Mouse (Mus musculus) heart, postnatal 4 days (tissue): Measurements from ENCODE around the gene Rbbp8nl. TPM values are rescaled to one million over a fixed set of nuclear protein-coding genes. Genes with fewer than 3 reads are reported as not detected.

Experiments
- DNase-seq: peaks from one replicate; pipeline ENCODE4 v3.0.0; 2021
- total RNA-seq, 2 experiments: library from RNA; stranded (reverse); gene quantifications; 2 replicates each; pipeline ENCODE4 v1.2.3; 2021

Rbbp8nl gene
- total RNA-seq, 2 experiments from 2014 or later = not detected

DNA sequence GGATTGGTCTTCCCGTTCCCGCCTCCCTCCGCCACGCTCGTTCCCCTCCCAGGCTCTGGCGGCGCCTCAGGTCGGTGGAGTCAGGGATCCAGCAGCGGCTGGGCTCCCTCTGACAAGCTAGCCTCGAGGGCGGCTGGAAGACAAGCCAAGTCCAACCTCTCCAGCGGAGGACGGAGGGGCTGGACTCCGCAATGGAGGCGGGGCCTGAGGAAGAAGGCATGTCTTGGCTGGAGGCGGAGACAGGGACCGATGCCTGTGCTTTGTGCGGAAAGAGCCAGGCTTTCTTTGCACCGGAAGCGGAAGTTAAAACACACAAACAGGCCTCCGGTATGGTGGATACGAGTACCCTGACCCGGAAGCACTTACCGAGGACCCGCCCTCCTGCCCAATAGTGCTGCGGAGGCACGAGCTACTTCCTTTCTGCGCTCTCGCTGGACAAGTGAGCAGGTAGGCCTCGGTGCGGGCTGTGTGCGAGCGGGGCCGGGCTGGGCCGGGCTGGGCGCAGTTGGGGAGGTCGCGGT lies 32.6 kb downstream of the Rbbp8nl start, which contains the start of gene Rps21:
Rps21 (plus strand) TSS at position 377 of the 521 bp plus-strand sequence.
- peak; percentile 98 for DNase-seq

DNA sequence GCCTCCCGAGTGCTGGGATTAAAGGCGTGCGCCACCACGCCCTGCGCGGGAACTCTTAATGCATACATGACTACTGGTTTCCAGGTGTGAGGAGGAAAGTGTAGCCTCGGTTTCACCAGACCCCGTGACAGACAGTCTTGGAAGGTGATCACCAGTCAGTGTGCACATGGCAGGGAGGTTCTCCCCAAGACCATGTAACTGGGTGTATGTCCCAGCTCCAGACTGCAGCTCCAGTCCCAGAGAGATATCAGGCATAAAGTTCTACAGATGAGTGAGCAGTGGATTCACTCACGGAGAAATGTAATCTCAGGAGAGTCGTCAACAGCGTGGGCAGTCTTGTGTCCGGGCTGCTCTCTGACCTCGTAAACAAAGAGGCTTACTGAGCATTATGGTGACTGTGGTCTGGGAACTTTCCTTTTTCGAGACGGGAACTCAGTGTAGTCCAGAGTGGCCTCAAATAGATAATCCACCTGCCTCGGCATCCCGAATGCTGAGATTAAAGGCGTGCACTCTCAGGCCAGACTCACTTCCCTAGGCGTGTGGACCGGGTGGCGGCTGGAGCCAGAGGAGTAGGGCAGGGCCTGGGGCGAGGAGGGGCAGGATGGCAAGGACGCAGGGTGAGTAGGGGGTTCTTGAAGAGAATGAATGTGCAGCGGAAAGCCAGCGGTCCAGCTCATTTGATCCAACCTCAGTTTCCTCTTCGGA lies 33.2 kb downstream of the Rbbp8nl start:
- no peak for DNase-seq

DNA sequence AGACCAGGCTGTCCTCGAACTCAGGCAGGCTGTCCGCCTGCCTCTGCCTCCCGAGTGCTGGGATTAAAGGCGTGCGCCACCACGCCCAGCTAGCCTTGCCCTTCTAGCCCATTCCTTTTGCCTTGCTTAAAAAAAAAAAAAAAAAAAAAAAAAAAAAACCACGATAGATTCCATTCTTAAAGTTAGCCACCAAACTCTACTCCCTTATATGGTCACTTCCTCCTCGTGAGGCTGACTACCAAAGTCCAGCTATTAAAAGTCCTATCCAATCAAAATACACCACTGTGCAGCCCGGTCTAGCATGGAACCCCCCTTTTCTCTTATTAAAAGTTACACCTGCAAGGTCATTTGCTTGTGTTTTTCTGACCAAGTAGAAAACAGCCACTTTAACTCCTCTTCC lies 34.0 kb downstream of the Rbbp8nl start:
- no peak for DNase-seq

- no peak for DNase-seq
These were observed 35.1 kb downstream of the Rbbp8nl start for GRCm38 (mm10) chr2:180254436-180255209.

GRCm38 (mm10) chr2:180251838-180252237 lies 37.8 kb downstream of the Rbbp8nl start:
- DNase-seq = no peak

- peak; percentile 85 for DNase-seq
These were observed 38.6 kb downstream of the Rbbp8nl start for GRCm38 (mm10) chr2:180250930-180251611.

- no peak for DNase-seq
These were observed 40.6 kb downstream of the Rbbp8nl start for GRCm38 (mm10) chr2:180248947-180249660.

DNA sequence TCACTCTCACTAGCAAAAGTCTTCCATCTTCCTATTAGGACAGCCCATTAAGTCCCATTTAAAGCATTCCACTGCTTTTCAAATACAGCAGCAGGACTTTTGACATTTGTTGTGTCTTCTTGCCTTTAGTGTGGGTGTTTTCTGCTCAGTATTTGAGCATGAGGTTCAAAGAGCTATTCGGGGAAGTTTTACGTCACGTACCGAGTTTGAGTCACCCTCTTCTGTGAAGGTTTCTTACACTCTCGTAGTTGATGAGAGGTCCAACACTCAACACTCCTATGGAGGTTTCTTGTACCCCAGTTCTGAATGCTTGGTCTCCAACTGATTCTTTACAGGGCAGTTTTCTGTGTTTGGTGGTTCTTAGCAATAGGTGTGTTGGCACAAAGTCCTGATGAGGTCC lies 41.8 kb downstream of the Rbbp8nl start:
- no peak for DNase-seq

DNA sequence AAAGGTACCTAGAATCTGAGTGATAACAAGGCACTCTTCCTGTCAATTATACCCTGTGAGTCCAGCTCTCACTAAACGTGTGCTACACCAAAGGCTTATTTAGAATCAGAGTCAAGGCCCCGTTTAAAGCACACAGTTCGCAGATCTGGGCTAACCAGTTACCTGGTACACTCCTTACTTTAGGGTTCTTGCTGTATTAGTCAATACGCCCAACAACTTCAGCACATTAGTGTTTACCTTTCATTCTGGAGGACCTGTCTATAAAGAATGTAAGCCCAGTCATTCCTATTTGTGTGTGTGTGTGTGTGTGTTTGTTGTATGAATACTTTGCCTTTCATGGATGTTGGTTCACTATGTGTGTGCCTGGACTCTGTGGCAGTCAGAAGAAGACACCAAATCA lies 46.6 kb downstream of the Rbbp8nl start:
- no peak for DNase-seq

GRCm38 (mm10) chr2:180238591-180238990 lies 51.1 kb downstream of the Rbbp8nl start:
- DNase-seq = no peak

GRCm38 (mm10) chr2:180237601-180238345 lies 51.9 kb downstream of the Rbbp8nl start:
- DNase-seq = no peak

DNA sequence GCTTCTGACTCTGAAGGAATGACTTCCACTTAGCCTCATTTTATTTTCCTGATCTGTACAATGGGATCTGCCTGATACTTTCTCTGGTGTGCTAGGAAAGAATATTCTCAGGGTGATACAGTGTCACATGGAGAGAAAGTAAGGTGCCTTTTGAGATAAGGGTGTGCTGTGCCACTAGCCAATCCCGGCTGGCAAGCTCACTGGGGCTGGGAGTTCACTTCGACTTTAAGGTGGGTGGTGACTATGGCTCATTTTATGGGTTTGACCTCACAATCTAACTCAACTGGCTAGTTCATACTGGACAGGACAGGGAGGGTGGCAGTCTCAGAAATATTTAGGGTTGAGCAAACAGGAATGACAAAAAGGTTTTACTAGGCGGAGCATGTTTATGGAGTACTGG lies 52.7 kb downstream of the Rbbp8nl start:
- DNase-seq = no peak

DNA sequence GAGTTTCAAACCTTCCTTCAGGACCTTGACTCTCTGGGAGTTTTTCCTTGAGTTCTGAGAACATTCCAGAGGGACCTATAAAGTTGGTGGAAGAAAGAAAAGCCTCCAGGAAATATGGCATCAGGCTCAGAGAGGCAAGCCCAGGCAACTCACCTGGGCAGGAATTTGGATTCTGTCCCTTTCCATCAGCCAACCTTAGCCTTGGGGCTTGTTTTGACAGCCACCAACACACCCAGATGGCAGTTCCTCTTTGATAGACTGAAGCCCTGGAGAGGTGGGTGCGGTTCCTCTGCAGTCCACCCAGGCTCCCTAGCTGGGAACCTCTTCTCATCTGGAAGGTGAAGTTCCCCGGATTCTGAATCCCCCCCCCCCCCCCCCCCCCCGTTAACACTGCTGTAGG lies 53.2 kb downstream of the Rbbp8nl start:
- DNase-seq = no peak

- no peak for DNase-seq
These were observed 53.9 kb downstream of the Rbbp8nl start for GRCm38 (mm10) chr2:180235788-180236187.

DNA sequence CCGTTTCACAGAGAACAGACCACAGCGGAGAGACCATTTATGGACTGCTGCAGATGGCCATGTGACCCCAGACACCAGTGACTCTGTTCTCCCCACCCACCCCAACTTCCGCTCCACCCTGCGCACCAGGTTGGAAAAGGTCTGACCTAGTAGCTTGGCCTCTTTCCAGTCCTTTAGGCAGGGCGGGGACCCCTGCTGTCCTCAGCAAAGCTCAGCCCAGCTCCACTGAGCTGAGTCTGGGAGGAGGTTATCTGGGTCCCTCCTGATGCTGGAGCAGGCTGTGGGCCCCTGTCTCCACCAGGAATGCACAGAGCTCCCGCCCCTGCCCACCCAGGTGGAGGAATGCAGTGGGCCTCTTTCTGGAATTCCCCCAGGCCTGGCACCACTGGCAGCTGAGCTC lies 54.7 kb downstream of the Rbbp8nl start:
- peak; percentile 55 for DNase-seq

GRCm38 (mm10) chr2:180234353-180234752 lies 55.3 kb downstream of the Rbbp8nl start:
- DNase-seq = no peak

- DNase-seq = no peak
These were observed 56.4 kb downstream of the Rbbp8nl start for GRCm38 (mm10) chr2:180233101-180233904.

- peak; percentile 57 for DNase-seq
These were observed 59.2 kb downstream of the Rbbp8nl start for GRCm38 (mm10) chr2:180230482-180230881.

GRCm38 (mm10) chr2:180229129-180229528 lies 60.5 kb downstream of the Rbbp8nl start:
- no peak for DNase-seq

GRCm38 (mm10) chr2:180228592-180228991 lies 61.1 kb downstream of the Rbbp8nl start:
- DNase-seq = peak; percentile 66

DNA sequence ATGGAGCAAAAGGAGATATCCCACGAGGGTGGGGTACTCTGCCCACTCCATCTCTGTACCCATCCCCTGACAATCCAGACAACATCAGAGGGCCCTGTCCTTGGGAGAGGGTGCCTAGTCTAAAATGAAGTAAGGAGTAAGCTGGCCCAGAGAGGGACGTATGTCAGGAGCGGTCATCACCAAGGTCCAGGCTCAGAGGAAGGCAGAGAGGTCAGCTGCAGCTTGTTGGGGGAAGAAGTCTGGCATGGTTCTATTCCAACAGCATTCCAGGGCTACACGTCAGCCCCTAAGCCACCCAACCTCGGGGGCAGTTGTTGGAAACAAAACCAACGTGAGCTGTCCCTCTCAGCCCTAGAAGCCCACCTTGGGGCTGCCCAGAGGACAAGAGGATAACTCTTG lies 61.6 kb downstream of the Rbbp8nl start:
- no peak for DNase-seq
